Mouse (Mus musculus) E14TG2a.4 (cell line): ENCODE results near the gene Pum1.

Experiments
- CTCF ChIP-seq: conservative IDR thresholded peaks from 2 replicates; pipeline ENCODE4 v1.5.1; 2014; ENCODE audit warnings: low read length
- NANOG ChIP-seq: IDR thresholded peaks from 2 replicates; pipeline ENCODE4 v1.6.1; 2014; ENCODE audit warnings: borderline replicate concordance, low read length, mixed read lengths
- POU5F1 ChIP-seq: IDR thresholded peaks from 2 replicates; pipeline ENCODE4 v1.6.1; 2014; ENCODE audit warnings: low read length, borderline replicate concordance

DNA sequence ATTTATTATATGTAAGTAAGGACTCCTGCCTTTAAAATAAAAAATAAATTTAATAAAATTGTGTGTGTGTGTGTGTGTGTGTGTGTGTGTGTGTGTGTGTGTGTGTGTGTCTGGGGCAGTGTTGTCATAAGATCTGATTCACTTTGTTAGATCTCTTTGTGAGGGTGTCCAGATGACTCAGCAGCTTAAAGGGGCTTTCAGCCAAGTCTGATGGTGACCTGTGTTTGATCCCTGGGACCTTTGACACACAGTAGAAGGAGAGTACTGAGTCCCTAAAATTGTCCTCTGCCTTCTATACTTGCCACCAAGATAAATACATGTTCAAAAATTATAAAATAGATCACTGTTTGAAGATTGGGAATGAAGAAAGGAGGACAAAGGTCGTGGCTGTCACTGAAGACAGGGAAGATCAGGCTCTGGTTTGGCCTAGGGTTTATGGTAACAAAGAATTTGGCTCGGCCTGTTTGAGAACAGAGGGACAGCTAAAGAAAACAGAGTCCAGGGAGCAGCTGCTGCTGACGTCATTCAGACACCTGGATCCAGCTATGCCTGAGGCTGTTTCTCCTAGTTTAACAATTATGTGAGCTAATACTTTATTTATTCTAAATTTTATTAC lies 32.8 kb upstream of the Pum1 start:
- TF ChIP-seq CTCF (no peak), NANOG (no peak), POU5F1 (no peak)
